Mouse (Mus musculus) erythroblast, adult 5-6 weeks (primary cell): ENCODE data around the gene Gm10322. TPM values are rescaled to one million over a fixed set of nuclear protein-coding genes. Genes with fewer than 3 reads are reported as not detected.

ENCODE experiments used
- ATAC-seq: replicated peaks from 2 replicates; pipeline ENCODE4 v1.8.0; 2016; ENCODE audit warnings: moderate number of reproducible peaks, mild to moderate bottlenecking, moderate TSS enrichment, inconsistent platforms; ENCODE audit not compliant: poor library complexity, low FRiP score, severe bottlenecking
- total RNA-seq, 2 experiments: library from RNA; stranded (forward) in 1 of 2; stranded (reverse) in 1 of 2; fragments of 150-400 nt in 1 of 2; fragments of 200-764, 138-1000 nt in 1 of 2; gene quantifications; 2 replicates each; pipeline versions ENCODE4 v1.2.3 to v1.2.4; 2015 to 2017; ENCODE audit warnings: low replicate concordance in 2 of 2

Gene Gm10322
- total RNA-seq (2015; ENCODE audit: low replicate concordance), result not detected in 2 replicates
- not detected in 2 replicates for total RNA-seq (2017; ENCODE audit: low replicate concordance)

DNA sequence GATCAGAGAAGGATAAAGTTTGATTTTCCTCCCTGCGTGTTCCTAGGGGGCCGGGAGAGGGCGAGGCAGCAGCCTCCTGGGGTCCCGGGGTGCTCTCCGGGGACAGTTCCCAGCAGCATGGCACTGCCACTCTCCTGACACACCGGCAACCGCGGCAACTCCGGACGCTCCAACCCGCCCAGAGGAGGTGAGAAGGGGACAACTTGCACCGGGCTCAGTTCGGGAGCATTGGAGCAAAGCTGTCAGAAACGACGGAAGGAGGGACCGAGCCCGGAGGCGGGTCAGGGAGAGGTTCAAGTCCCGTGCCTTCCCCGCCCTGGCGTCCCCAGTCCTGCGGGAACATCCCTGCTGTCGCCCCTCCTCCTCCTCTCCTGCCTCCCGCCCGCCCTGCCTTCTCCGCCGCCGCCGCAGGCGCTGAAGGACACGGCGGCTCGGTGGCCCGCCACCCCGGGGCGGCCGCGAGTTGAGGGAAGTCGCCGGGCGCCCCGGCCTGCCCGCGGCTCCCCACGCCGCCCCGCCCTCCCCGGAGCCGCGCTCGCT is at the start of gene Gm10322:
TSS of gene Gm10322 (plus strand) at position 83 of the 540 bp plus-strand sequence.
- peak; percentile 58 for ATAC-seq

GRCm38 (mm10) chr10:59566968-59567367 is 48.9 kb upstream of the Gm10322 start:
- ATAC-seq, result no peak

- ATAC-seq, result no peak
These were observed 47.0 kb upstream of the Gm10322 start for GRCm38 (mm10) chr10:59568665-59569480.

DNA sequence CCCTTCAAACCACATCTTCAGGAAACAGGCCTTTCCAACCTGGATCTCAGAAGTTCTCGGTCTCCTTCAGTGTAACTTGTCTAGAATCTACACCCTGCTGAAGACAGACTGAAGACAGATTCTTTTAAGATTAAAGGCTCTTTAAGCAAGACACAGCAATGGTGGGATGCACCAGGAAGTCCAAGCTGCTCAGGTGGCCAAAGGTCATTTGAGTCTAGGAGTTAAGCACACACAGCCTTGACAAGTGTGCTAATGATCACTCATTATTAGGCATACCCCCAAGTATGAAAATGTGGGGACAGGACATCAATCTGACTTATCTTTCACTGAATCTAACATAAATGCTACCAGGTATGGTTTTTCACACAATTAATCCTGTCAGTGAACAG is 46.4 kb upstream of the Gm10322 start:
- no peak for ATAC-seq

- 0 out of 2 replicates have a peak, but pooled peaks have one; percentile 52 for ATAC-seq
These were observed 45.5 kb upstream of the Gm10322 start for GRCm38 (mm10) chr10:59570360-59570759.

GRCm38 (mm10) chr10:59570780-59571179 is 45.1 kb upstream of the Gm10322 start:
- 0 out of 2 replicates have a peak, but pooled peaks have one; percentile 51 for ATAC-seq

DNA sequence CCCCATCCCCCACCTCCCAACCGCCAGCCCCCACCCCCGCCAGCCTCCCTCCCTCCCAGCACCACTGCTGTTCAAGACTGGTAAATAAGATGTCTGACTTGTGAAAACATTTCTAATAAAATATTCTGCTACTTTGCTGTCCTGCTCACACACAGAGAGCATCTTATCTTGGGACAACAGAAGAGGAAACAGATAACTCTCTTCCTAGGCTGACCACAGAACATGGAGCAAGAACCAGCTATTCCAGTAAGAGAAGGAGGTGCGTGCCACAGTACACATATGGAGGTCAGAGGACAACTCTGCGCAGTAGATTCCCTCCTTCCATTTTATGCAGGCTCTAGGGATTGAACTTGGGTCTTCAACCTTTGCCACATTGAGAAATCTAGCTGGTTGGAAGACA is 44.6 kb upstream of the Gm10322 start:
- ATAC-seq, result no peak

DNA sequence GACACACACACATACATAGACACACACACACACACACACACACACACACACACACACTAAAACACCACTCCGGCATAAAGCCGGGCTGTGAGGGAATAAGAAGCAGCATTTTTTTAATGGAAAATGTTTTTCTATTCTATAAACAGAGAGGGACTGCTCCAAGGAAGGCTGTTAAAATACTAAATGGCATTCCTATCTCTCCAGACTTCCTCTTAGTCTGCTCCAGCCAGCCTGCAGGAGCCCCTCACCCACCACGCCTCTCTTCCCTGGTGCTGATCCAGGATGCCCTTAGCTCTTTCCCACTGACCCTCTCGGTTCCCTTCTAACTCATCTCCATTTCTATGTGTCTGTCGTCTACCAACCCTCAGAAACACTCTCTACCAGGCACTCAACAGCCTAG is 43.9 kb upstream of the Gm10322 start:
- ATAC-seq, result no peak

DNA sequence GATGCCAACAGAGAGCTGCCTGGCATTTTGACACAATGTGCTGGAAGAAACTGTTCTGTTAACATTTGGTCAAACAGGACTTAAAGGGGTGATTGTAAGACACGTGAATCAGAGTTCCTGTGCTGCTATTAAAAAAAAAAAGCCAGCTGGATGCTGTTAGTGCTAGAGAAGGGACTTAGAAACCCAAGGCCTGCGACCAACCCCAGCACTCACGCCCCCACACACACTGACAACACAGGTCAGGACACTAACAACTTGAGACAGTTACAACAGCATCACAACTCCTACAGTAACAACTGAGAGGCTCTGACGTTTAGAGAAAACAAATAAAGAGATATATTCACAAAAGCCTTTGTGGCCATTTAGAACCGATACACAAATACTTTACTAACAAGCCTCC is 39.6 kb upstream of the Gm10322 start:
- no peak for ATAC-seq

DNA sequence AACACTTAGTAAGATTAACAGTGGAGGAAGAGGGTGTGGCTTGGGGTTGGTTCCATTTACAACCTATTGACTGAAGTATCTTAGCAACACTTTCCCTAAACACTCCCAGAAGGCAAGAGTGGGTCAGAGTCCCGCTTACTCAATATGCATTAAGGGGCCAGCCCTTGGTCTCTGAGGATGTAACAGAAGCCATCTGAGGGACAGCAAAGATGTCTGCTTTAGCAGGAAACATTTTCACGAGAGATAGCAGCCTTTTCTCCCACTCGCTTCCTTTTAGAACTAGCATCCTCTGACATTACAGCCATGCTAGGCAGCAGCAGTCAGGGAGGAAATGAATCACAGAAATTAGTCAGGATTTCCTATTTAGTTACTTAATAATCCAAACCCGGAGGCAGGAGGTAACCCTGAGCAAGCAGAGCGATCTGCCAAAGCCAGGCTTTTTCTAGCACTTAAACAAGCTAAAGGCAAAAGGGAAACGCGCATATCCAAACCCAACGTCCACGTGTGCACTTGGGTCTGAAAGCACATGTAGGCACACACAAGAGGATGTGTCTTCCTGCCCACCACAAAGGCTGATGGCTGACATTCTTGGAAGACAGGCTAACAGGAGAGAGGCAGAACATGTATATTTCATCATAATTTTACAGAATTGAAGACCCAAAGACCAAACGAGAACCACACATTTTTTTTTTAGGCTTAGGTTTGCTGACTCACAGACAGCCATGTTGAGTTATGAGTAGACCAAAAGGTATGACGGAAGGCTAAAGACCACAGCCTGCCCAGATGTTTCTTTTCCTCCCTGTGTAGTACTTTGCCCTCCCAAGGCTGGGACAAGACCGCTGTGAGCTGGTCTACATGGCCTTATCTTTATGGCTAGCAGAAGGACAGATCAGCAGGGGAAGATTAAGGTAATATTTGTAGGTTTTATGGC is 37.7 kb upstream of the Gm10322 start:
- ATAC-seq, result peak; percentile 61

GRCm38 (mm10) chr10:59579645-59580044 is 36.2 kb upstream of the Gm10322 start:
- no peak for ATAC-seq

GRCm38 (mm10) chr10:59580593-59581149 is 35.2 kb upstream of the Gm10322 start:
- no peak for ATAC-seq

DNA sequence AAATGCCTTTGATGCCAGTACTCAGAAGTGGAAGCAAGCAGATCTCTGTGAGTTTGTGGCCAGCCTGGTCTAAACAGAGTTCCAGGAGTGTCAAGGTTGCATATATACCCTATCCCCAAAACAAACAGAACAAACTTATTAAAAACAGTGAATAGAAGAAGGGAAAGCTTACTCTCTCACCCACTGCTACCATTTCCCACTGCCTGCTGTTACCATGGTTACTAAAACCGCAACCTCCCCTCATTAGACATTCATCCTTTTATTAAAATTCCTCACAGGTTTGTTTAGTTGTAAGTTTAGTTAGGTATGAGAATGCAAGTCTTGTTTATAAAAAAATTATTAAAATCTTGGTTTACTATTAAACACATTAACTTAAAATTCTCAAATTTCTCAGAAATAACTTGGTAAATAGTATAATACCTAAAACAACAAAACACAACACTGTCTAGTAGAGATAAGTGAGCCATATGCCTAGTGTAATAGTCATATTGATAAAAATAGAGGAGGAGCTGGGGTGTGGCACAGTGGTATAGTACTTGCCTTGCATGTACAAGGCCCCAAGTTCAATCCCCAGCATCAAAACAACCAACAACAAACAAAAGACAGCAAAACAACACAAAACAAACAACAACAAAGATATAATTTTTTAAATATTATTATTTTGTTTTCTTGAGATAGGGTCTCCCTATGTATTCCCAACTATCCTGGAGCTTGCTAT is 33.9 kb upstream of the Gm10322 start:
- ATAC-seq, result no peak

DNA sequence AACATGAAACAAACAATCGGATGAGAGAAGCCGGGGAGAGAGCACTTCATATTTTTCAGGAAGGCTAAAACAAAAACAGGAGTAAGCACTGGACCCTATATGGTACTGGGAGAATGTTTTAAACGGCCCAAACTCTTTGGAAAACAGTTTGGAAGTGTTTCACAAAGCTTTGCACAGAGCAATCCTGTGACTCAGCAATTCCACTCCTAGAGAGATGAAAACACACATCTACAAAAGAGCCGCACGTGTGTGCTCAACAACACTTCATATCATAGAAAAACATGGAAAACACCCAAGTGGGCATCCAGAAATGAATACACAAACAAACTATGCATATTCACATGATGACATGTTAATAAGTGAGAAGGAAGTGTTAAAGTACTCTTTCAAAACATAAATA is 30.2 kb upstream of the Gm10322 start:
- no peak for ATAC-seq

- ATAC-seq, result no peak
These were observed 29.0 kb upstream of the Gm10322 start for GRCm38 (mm10) chr10:59586821-59587220.

- no peak for ATAC-seq
These were observed 27.7 kb upstream of the Gm10322 start for GRCm38 (mm10) chr10:59588135-59588534.

DNA sequence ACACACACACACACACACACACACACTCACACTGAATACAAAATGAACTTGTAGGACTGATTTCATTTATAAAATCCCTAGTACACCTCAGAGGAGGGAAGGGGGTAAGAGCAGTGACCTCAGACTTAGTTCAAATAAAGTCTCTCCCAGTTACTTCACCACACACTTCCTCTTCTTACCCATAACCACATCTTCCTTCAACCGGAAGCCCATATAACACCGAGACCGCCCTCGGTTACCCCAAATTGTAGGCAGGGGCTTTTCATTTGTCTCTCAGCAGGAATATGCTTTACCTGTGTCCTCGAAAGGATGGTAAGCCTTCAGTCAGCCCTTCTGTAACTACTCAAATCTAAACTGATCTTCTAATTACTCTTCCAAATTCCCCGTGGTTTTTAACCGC is 26.4 kb upstream of the Gm10322 start:
- no peak for ATAC-seq

DNA sequence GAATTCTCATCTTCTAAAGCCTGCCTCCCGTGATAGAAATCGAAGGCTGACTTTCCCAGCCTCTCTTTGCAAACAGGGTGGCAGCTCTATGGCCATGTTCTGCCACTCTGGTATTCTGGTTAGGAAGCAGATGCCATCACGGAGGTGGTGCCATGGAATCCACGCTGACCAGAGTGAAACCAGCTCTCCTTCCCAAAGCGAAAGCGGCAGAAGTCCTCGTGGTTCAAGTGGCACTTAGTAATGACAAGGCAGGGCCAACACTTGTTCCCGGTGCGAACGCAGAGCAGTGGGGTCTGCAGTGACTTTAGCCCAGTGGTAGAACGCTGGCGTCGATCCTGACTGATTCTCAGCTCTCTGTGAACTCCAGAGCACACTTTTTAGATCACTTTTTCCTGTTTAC is 26.0 kb upstream of the Gm10322 start:
- ATAC-seq, result no peak

DNA sequence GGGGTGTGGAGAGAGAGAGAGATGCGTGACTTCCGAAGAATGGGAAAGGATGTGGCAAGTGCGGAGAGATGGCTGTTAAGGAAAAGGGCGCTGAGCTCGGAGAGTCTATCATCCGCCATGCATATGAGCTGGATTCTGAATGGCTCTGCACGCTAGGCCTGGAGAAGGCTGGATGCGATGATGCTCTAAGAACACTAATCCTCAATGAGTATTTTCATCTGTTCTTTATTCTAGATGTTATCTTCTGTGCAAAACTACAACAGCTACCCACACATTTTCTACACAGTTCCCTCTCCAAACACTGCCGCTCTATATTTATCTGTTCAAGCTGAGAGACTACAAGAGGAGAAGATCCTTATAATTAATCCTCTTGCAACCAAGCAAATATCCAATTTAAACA is 25.3 kb upstream of the Gm10322 start:
- ATAC-seq, result no peak
